In genomic region chr7:45717918-45718297, GRCm38 (mm10) we compare ENCODE assay signal across 8 mouse cellular contexts. TPM values are rescaled to one million over a fixed set of nuclear protein-coding genes. Genes with fewer than 3 reads are reported as not detected.
DNase-seq lines count a peak whose midpoint lies in the region; ATAC-seq lines count a peak whose summit lies in the region.

TSS of gene Sphk2 (minus strand) at chr7:45718002.

- peaks cover 25% of the 10 kb centered on the region for H3K4me1 ChIP-seq in forebrain, embryonic 11.5 days (replicated peaks; ENCODE audit: control insufficient read depth, insufficient read depth, low read length)
- peaks cover 40% of the 10 kb centered on the region for H3K4me1 ChIP-seq in heart, embryonic 16.5 days (ENCODE audit: control insufficient read depth, insufficient read depth, low read length)
- H3K4me1 ChIP-seq in liver, embryonic 15.5 days (replicated peaks) = peaks cover 69% of the 10 kb centered on the region
- H3K4me1 ChIP-seq in neural tube, embryonic 12.5 days = peaks cover 44% of the 10 kb centered on the region

- peak; percentile 98 to 99 for DNase-seq in CD8-positive naive resting alpha-beta T cell, adult 2 months (ENCODE audit: low read depth in 2 of 2, low spot score in 2 of 2)
- peak; percentile 98 for DNase-seq in c-Kit-positive CD71-negative TER-119-negative erythroid progenitor cells, embryonic 14.5 days (ENCODE audit: low read depth)
- DNase-seq in forebrain, embryonic 11.5 days (ENCODE audit: low spot score) = peak; percentile 100
- DNase-seq in kidney, postnatal 36 days = peak; percentile 99
- peak; percentile 98 for DNase-seq in telencephalon, adult 2 months (ENCODE audit: low read depth, low spot score)

- peak within 1 kb of the TSS; percentile 92 for H3K4me3 ChIP-seq in forebrain, embryonic 11.5 days (ENCODE audit: low read depth, low read length)
- peak within 1 kb of the TSS; percentile 94 for H3K4me3 ChIP-seq in heart, embryonic 16.5 days (ENCODE audit: low read length)
- peak within 1 kb of the TSS; percentile 90 for H3K4me3 ChIP-seq in liver, embryonic 15.5 days (replicated peaks)
- H3K4me3 ChIP-seq in neural tube, embryonic 12.5 days = peak within 1 kb of the TSS; percentile 91

- H3K27me3 ChIP-seq in forebrain, embryonic 11.5 days (ENCODE audit: control insufficient read depth, insufficient read depth, low read length) = no peaks in the 10 kb centered on the region
- H3K27me3 ChIP-seq in heart, embryonic 16.5 days (ENCODE audit: control insufficient read depth, insufficient read depth, low read length) = no peaks in the 10 kb centered on the region
- no peaks in the 10 kb centered on the region for H3K27me3 ChIP-seq in liver, embryonic 15.5 days
- no peaks in the 10 kb centered on the region for H3K27me3 ChIP-seq in neural tube, embryonic 12.5 days (replicated peaks)

- peak; percentile 73 for ATAC-seq in forebrain, embryonic 11.5 days (replicated peaks; ENCODE audit: low FRiP score)
- peak; percentile 74 for ATAC-seq in heart, embryonic 16.5 days (replicated peaks; ENCODE audit: extremely low read depth, insufficient read depth, low FRiP score)
- peak; percentile 64 for ATAC-seq in liver, embryonic 15.5 days (ENCODE audit: insufficient read depth)
- ATAC-seq in neural tube, embryonic 12.5 days (ENCODE audit: low FRiP score, low read depth) = peak; percentile 67

- peak within 1 kb of the TSS; percentile 99 for H3K9ac ChIP-seq in forebrain, embryonic 11.5 days (ENCODE audit: low read length)
- peak within 1 kb of the TSS; percentile 99 for H3K9ac ChIP-seq in heart, embryonic 16.5 days (ENCODE audit: low read length)
- peak within 1 kb of the TSS; percentile 91 for H3K9ac ChIP-seq in liver, embryonic 15.5 days
- H3K9ac ChIP-seq in neural tube, embryonic 12.5 days = peak within 1 kb of the TSS; percentile 92

- H3K36me3 ChIP-seq in forebrain, embryonic 11.5 days (ENCODE audit: control insufficient read depth, insufficient read depth, low read length) = peaks cover 15% of the 10 kb centered on the region
- H3K36me3 ChIP-seq in heart, embryonic 16.5 days (ENCODE audit: control insufficient read depth, insufficient read depth) = peaks cover 25% of the 10 kb centered on the region
- peaks cover 48% of the 10 kb centered on the region for H3K36me3 ChIP-seq in liver, embryonic 15.5 days (replicated peaks)
- H3K36me3 ChIP-seq in neural tube, embryonic 12.5 days = peaks cover 45% of the 10 kb centered on the region

- H3K27ac ChIP-seq in forebrain, embryonic 11.5 days (ENCODE audit: low read depth, low read length) = peak within 1 kb of the TSS; percentile 82
- peak within 1 kb of the TSS; percentile 93 for H3K27ac ChIP-seq in heart, embryonic 16.5 days (ENCODE audit: low read length)
- peak within 1 kb of the TSS; percentile 80 for H3K27ac ChIP-seq in liver, embryonic 15.5 days (replicated peaks)
- H3K27ac ChIP-seq in neural tube, embryonic 12.5 days = peak within 1 kb of the TSS; percentile 67

- peak within 1 kb of the TSS; percentile 62 for H3K4me2 ChIP-seq in forebrain, embryonic 11.5 days (ENCODE audit: low read depth, low read length, severe bottlenecking)
- peak within 1 kb of the TSS; percentile 96 for H3K4me2 ChIP-seq in heart, embryonic 16.5 days (ENCODE audit: low read depth, low read length)
- H3K4me2 ChIP-seq in liver, embryonic 15.5 days = peak within 1 kb of the TSS; percentile 95
- peak within 1 kb of the TSS; percentile 93 for H3K4me2 ChIP-seq in neural tube, embryonic 12.5 days (replicated peaks)

- under 1% methylated on average over 41 of the region's 41 CpGs for WGBS in forebrain, embryonic 11.5 days
- under 1% methylated on average over 41 of the region's 41 CpGs for WGBS in heart, embryonic 16.5 days
- WGBS in liver, embryonic 15.5 days (ENCODE audit: insufficient replicate concordance) = under 1% methylated on average over 41 of the region's 41 CpGs
- under 1% methylated on average over 41 of the region's 41 CpGs for WGBS in neural tube, embryonic 12.5 days

- no peaks in the 10 kb centered on the region for H3K9me3 ChIP-seq in forebrain, embryonic 11.5 days (ENCODE audit: control insufficient read depth, low read length)
- no peaks in the 10 kb centered on the region for H3K9me3 ChIP-seq in heart, embryonic 16.5 days (replicated peaks; ENCODE audit: control insufficient read depth, low read length)
- no peaks in the 10 kb centered on the region for H3K9me3 ChIP-seq in liver, embryonic 15.5 days (replicated peaks)
- H3K9me3 ChIP-seq in neural tube, embryonic 12.5 days = no peaks in the 10 kb centered on the region

RNA-seq across cellular contexts. Expression of gene Sphk2, which starts in this region (rescaled TPM):
- polyA plus RNA-seq in forebrain, embryonic 11.5 days (2014; fragmentation: Nextera tagmentation; extraction: Ambion mirVana) = 27.0 and 27.9 TPM in 2 replicates
- 18.9 and 19.1 TPM in 2 replicates for polyA plus RNA-seq in heart, embryonic 16.5 days (2015; fragmentation: Nextera tagmentation; extraction: Ambion mirVana)
- 10.4 and 13.3 TPM in 2 replicates for polyA plus RNA-seq in liver, embryonic 15.5 days (2015; fragmentation: Nextera tagmentation; extraction: Ambion mirVana)
- polyA plus RNA-seq in neural tube, embryonic 12.5 days (2016; fragmentation: Nextera tagmentation; extraction: Ambion mirVana) = 28.0 and 29.0 TPM in 2 replicates

Comparison
In these comparisons a context has a peak if more than half of its experiments do, and no peak if none do; other contexts are left out.
1. Peak in every context shown above with its lines: DNase-seq, ATAC-seq, H3K4me3 ChIP-seq and H3K27ac ChIP-seq.